Mouse (Mus musculus) MEL (cell line): Measurements from ENCODE around the gene Gm10837. TPM values are rescaled to one million over a fixed set of nuclear protein-coding genes. Genes with fewer than 3 reads are reported as not detected.

Experiments used
- DNase-seq: peaks from one replicate; pipeline ENCODE4 v3.0.0; 2011; ENCODE audit warnings: low read depth, low spot score
- H3K27ac ChIP-seq: 2 replicates; pipeline ENCODE4 v1.5.1; 2012; ENCODE audit warnings: low read depth, mild to moderate bottlenecking, control low read depth, low read length, moderate library complexity; ENCODE audit not compliant: control insufficient read depth
- H3K27me3 ChIP-seq, 2 experiments: fragments of 150-350 bp in 1 of 2; sonication (generic) in 1 of 2; 2 replicates each; pipeline ENCODE4 v1.6.1; 2012; ENCODE audit warnings: low read length in 2 of 2, mild to moderate bottlenecking in 2 of 2, improper control_type of control experiment in 1 of 2, moderate library complexity in 1 of 2; ENCODE audit not compliant: insufficient read depth in 2 of 2, control insufficient read depth in 1 of 2
- H3K36me3 ChIP-seq, 2 experiments: 2 replicates each; pipeline ENCODE4 v1.6.1; 2012 to 2014; ENCODE audit warnings: low read length in 2 of 2, improper control_type of control experiment in 1 of 2, inconsistent platforms in 1 of 2, mild to moderate bottlenecking in 1 of 2; ENCODE audit not compliant: insufficient read depth in 2 of 2, control insufficient read depth in 1 of 2
- H3K4me1 ChIP-seq, 2 experiments: fragments of 150-350 bp in 1 of 2; sonication (generic) in 1 of 2; 2 replicates each; pipeline ENCODE4 v1.6.1; 2012; ENCODE audit warnings: low read length in 2 of 2, improper control_type of control experiment in 1 of 2, mild to moderate bottlenecking in 1 of 2; ENCODE audit not compliant: insufficient read depth in 2 of 2, control insufficient read depth in 1 of 2
- H3K4me3 ChIP-seq, 2 experiments: fragments of 150-350 bp in 1 of 2; sonication (generic) in 1 of 2; 2 replicates each; pipeline ENCODE4 v1.5.1; 2012; ENCODE audit warnings: low read depth in 2 of 2, low read length in 2 of 2, mild to moderate bottlenecking in 2 of 2, moderate library complexity in 2 of 2, control low read depth in 1 of 2, improper control_type of control experiment in 1 of 2; ENCODE audit not compliant: control insufficient read depth in 1 of 2, insufficient read depth in 1 of 2
- H3K79me2 ChIP-seq: 2 replicates; pipeline ENCODE4 v1.6.1; 2012; ENCODE audit warnings: mild to moderate bottlenecking, low read length, moderate library complexity; ENCODE audit not compliant: control insufficient read depth, poor library complexity, insufficient read depth
- H3K9ac ChIP-seq: 2 replicates; pipeline ENCODE4 v1.6.1; 2012; ENCODE audit warnings: low read depth, mild to moderate bottlenecking, control low read depth, low read length, moderate library complexity; ENCODE audit not compliant: control insufficient read depth, poor library complexity, severe bottlenecking
- H3K9me3 ChIP-seq: fragments of 150-350 bp; sonication (generic); replicated peaks from 2 replicates; pipeline ENCODE4 v1.6.1; 2012; ENCODE audit warnings: mild to moderate bottlenecking, low read length, improper control_type of control experiment, moderate library complexity; ENCODE audit not compliant: insufficient read depth
- CHD1 ChIP-seq: IDR thresholded peaks from 2 replicates; pipeline ENCODE4 v1.6.1; 2012; ENCODE audit warnings: low read depth, mild to moderate bottlenecking, inconsistent platforms, low read length, improper control_type of control experiment
- CHD2 ChIP-seq: IDR thresholded peaks from 2 replicates; pipeline ENCODE4 v1.6.1; 2011; ENCODE audit warnings: low read length, improper control_type of control experiment
- CTCF ChIP-seq, 3 experiments: IDR thresholded peaks in 2 of 3; conservative IDR thresholded peaks in 1 of 3; 2 replicates each; pipeline ENCODE4 v1.5.1; 2011 to 2012; ENCODE audit warnings: low read length in 3 of 3, low read depth in 2 of 3, mild to moderate bottlenecking in 2 of 3, improper control_type of control experiment in 1 of 3, inconsistent platforms in 1 of 3, mixed read lengths in 1 of 3, moderate library complexity in 1 of 3; ENCODE audit not compliant: control insufficient read depth in 1 of 3, insufficient read depth in 1 of 3, poor library complexity in 1 of 3, severe bottlenecking in 1 of 3
- E2F4 ChIP-seq: IDR thresholded peaks from 2 replicates; pipeline ENCODE4 v1.6.1; 2011; ENCODE audit warnings: low read depth, low read length, improper control_type of control experiment, borderline replicate concordance
- ELF1 ChIP-seq: IDR thresholded peaks from 2 replicates; pipeline ENCODE4 v1.6.1; 2014; ENCODE audit warnings: low read depth, mild to moderate bottlenecking, inconsistent platforms, low read length, improper control_type of control experiment, moderate library complexity
- ETS1 ChIP-seq: IDR thresholded peaks from 2 replicates; pipeline ENCODE4 v1.6.1; 2012; ENCODE audit warnings: low read depth, mild to moderate bottlenecking, inconsistent platforms, low read length, improper control_type of control experiment, moderate library complexity
- GATA1 ChIP-seq: IDR thresholded peaks from 2 replicates; pipeline ENCODE4 v1.6.1; 2011; ENCODE audit warnings: low read depth, low read length, improper control_type of control experiment
- HCFC1 ChIP-seq: IDR thresholded peaks from 2 replicates; pipeline ENCODE4 v1.6.1; 2012; ENCODE audit warnings: low read depth, mild to moderate bottlenecking, inconsistent platforms, low read length, improper control_type of control experiment, moderate library complexity
- KAT2A ChIP-seq: conservative IDR thresholded peaks from 2 replicates; pipeline ENCODE4 v1.6.1; 2012; ENCODE audit warnings: low read depth, low read length, improper control_type of control experiment, inconsistent platforms
- MEF2A ChIP-seq: IDR thresholded peaks from 2 replicates; pipeline ENCODE4 v1.6.1; 2014; ENCODE audit warnings: low read depth, mild to moderate bottlenecking, inconsistent platforms, low read length, improper control_type of control experiment; ENCODE audit not compliant: poor library complexity, insufficient replicate concordance, severe bottlenecking; ENCODE audit errors: extremely low read depth
- MXI1 ChIP-seq: IDR thresholded peaks from 2 replicates; pipeline ENCODE4 v1.6.1; 2011; ENCODE audit warnings: mild to moderate bottlenecking, low read depth, low read length, improper control_type of control experiment
- MYC ChIP-seq: IDR thresholded peaks from 2 replicates; pipeline ENCODE4 v1.6.1; 2011; ENCODE audit warnings: low read depth, mild to moderate bottlenecking, low read length, improper control_type of control experiment, moderate library complexity
- NELFE ChIP-seq: IDR thresholded peaks from 2 replicates; pipeline ENCODE4 v1.6.1; 2011; ENCODE audit warnings: low read depth, low read length, improper control_type of control experiment
- NRF1 ChIP-seq: IDR thresholded peaks from 2 replicates; pipeline ENCODE4 v1.6.1; 2014; ENCODE audit warnings: low read depth, mild to moderate bottlenecking, inconsistent platforms, low read length, improper control_type of control experiment, moderate library complexity; ENCODE audit not compliant: poor library complexity, insufficient read depth, severe bottlenecking
- POLR2A ChIP-seq, 2 experiments: IDR thresholded peaks; 2 replicates each; pipeline ENCODE4 v1.6.1; 2011 to 2012; ENCODE audit warnings: low read length in 2 of 2, mild to moderate bottlenecking in 2 of 2, control low read depth in 1 of 2, improper control_type of control experiment in 1 of 2, low read depth in 1 of 2, moderate library complexity in 1 of 2; ENCODE audit not compliant: control insufficient read depth in 1 of 2, insufficient read depth in 1 of 2, poor library complexity in 1 of 2
- POLR2AphosphoS5 ChIP-seq: IDR thresholded peaks from 2 replicates; pipeline ENCODE4 v1.6.1; 2012; ENCODE audit warnings: low read depth, borderline replicate concordance, mild to moderate bottlenecking, inconsistent platforms, low read length, moderate library complexity, mixed read lengths
- SIN3A ChIP-seq: IDR thresholded peaks from 2 replicates; pipeline ENCODE4 v1.6.1; 2012; ENCODE audit warnings: low read length, improper control_type of control experiment, inconsistent platforms
- TAL1 ChIP-seq: IDR thresholded peaks from 2 replicates; pipeline ENCODE4 v1.6.1; 2012; ENCODE audit warnings: mild to moderate bottlenecking, inconsistent platforms, low read length, moderate library complexity, mixed read lengths
- TBP ChIP-seq: IDR thresholded peaks from 2 replicates; pipeline ENCODE4 v1.8.0; 2011; ENCODE audit warnings: low read depth, low read length, improper control_type of control experiment
- ZNF384 ChIP-seq: IDR thresholded peaks from 2 replicates; pipeline ENCODE4 v1.6.1; 2012; ENCODE audit warnings: low read depth, mild to moderate bottlenecking, inconsistent platforms, low read length, improper control_type of control experiment
- polyA plus RNA-seq, 2 experiments: library from polyadenylated mRNA; stranded (reverse) in 1 of 2; unstranded in 1 of 2; fragments of >175 nt in 1 of 2; fragments of >200 nt in 1 of 2; gene quantifications; 2 replicates each; pipeline versions ENCODE4 v1.2.1 to v1.2.4; 2012; ENCODE audit warnings: low replicate concordance in 2 of 2, low read depth in 1 of 2; ENCODE audit not compliant: insufficient read length in 2 of 2, insufficient read depth in 1 of 2, missing spikeins in 1 of 2
- total RNA-seq: library from RNA; depleted of rRNA; stranded (reverse); fragments of 300-350 nt; gene quantifications from 2 replicates; pipeline ENCODE4 v1.2.3, GENCODE M21; 2012

Gene Gm10837
- total and polyA plus RNA-seq, 3 experiments = not detected

GRCm38 (mm10) chr14:122461966-122462365 is 28.4 kb upstream of the Gm10837 start:
- Histone ChIP-seq H3K9ac (peak overlapping the region; percentile 93), H3K79me2 (peaks cover 50% of the 10 kb centered on the region), H3K4me1 (peaks cover 13 to 14% of the 10 kb centered on the region in 2 experiments), H3K9me3 (no peaks in the 10 kb centered on the region), H3K36me3 (peaks cover 5 to 19% of the 10 kb centered on the region in 2 experiments), H3K27ac (peak overlapping the region; percentile 26), H3K27me3 (no peaks in the 10 kb centered on the region), H3K4me3 (peak overlapping the region; percentile 93 to 94)
- TF ChIP-seq TAL1 (no peak), CTCF (IDR thresholded peaks at IDR 0.05 in 2 of 3, conservative IDR thresholded peaks at IDR 0.05 in 1 of 3; ENCODE audit: control insufficient read depth in 1 of 3, insufficient read depth in 1 of 3, low read depth in 2 of 3, low read length in 3 of 3, poor library complexity in 1 of 3, severe bottlenecking in 1 of 3) (no peak), MXI1 (no peak), POLR2AphosphoS5 (no peak), CHD2 (no peak), CHD1 (no peak)
- DNase-seq = peak; percentile 42

DNA sequence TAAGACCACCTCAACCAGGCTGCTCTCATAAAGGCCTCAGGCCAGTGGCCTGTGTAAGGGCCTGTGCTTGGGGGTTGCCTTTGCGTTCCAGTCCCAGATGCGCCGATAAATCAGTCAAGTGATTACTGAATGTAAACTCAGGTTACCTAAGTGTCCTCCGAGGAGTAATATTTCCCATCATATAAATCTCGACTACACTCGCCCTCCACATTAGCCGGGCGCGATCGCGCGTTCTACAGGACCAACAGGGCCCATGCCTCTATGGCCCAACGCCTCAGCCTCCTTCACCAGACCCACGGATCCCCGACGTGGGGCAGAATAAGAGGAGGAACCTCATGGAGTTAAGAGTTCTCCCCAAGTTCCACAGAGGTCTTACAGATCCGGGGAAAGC is 27.7 kb upstream of the Gm10837 start:
- H3K27me3 ChIP-seq = no peaks in the 10 kb centered on the region
- peak; percentile 68 for DNase-seq
- peaks cover 13 to 14% of the 10 kb centered on the region in 2 experiments for H3K4me1 ChIP-seq
- H3K4me3 ChIP-seq = peak overlapping the region; percentile 93 to 94
- H3K79me2 ChIP-seq = peaks cover 50% of the 10 kb centered on the region
- H3K9me3 ChIP-seq = no peaks in the 10 kb centered on the region
- TF ChIP-seq NELFE (no peak), ELF1 (no peak), SIN3A (peak; percentile 22; the same call in 1 of the 2 replicates), ETS1 (no peak), CHD1 (0 out of 2 replicates have a peak, but pooled peaks have one; percentile 8), MYC (no peak), GATA1 (no peak), MEF2A (no peak), TBP (no peak), KAT2A (no peak), MXI1 (peak; percentile 52), NRF1 (no peak), E2F4 (no peak), ZNF384 (no peak; the same call in 1 of the 2 replicates), HCFC1 (0 out of 2 replicates have a peak, but pooled peaks have one; percentile 0), POLR2A (IDR thresholded peaks at IDR 0.05; ENCODE audit: control insufficient read depth in 1 of 2, insufficient read depth in 1 of 2, low read depth in 1 of 2, low read length in 2 of 2, poor library complexity in 1 of 2) (no peak)
- TF ChIP-seq, all 39 proteins: peak for 4
- Histone ChIP-seq H3K36me3 (peaks cover 5 to 19% of the 10 kb centered on the region in 2 experiments), H3K9ac (peak overlapping the region; percentile 93), H3K27ac (peak overlapping the region; percentile 84)
